ENCODE assay signal across 9 mouse cellular contexts in genomic region chr19:12486875-12487274, GRCm38 (mm10). TPM values are rescaled to one million over a fixed set of nuclear protein-coding genes. Genes with fewer than 3 reads are reported as not detected.
A peak's percentile ranks its signal among the peaks of the same experiment; 100 is the strongest.
DNase-seq lines count a peak whose midpoint lies in the region; ATAC-seq and TF ChIP-seq lines count a peak whose summit lies in the region.
"Had no signal": no experiment of that assay in that cellular context is flagged by ENCODE, and none has a peak within 500 bp of the region (broad histone marks: within the 10 kb centered on the region; RNA-seq: fewer than 3 reads in every experiment).

No protein-coding gene starts in this region.

- no peak overlapping the region for H3K9ac ChIP-seq in intestine, postnatal 0 days (ENCODE audit: low read depth, low read length)

- no peak for ATAC-seq in intestine, postnatal 0 days

- TF ChIP-seq POLR2A in cerebellum, adult 2 months (IDR thresholded peaks at IDR 0.05; ENCODE audit: borderline replicate concordance, insufficient read depth, low read length), result no peak

- no peak overlapping the region for H3K4me3 ChIP-seq in intestine, postnatal 0 days (ENCODE audit: low read depth, low read length)
- no peak overlapping the region for H3K4me3 ChIP-seq in cerebellum, adult 2 months (replicated peaks; ENCODE audit: insufficient read depth, low read depth, low read length)

- H3K27me3 ChIP-seq in intestine, postnatal 0 days (replicated peaks; ENCODE audit: control insufficient read depth, insufficient read depth, low read length), result no peaks in the 10 kb centered on the region
- no peaks in the 10 kb centered on the region for H3K27me3 ChIP-seq in cerebellum, adult 2 months (ENCODE audit: control insufficient read depth, insufficient read depth, low read length)

- peaks cover 20% of the 10 kb centered on the region; the same call in 1 of the 2 replicates for H3K4me1 ChIP-seq in intestine, postnatal 0 days (replicated peaks; ENCODE audit: control insufficient read depth, insufficient read depth, low read length)
- H3K4me1 ChIP-seq in cerebellum, adult 2 months (ENCODE audit: control insufficient read depth, insufficient read depth, low read length), result peaks cover 8% of the 10 kb centered on the region

- peak overlapping the region; percentile 96 for H3K27ac ChIP-seq in intestine, postnatal 0 days (ENCODE audit: low read depth, low read length)
- no peak overlapping the region for H3K27ac ChIP-seq in cerebellum, adult 2 months (ENCODE audit: insufficient read depth, low read length)

- TF ChIP-seq CTCF in intestine, postnatal 0 days (IDR thresholded peaks at IDR 0.05; ENCODE audit: low read depth), result no peak
- TF ChIP-seq CTCF in cerebellum, adult 2 months (IDR thresholded peaks at IDR 0.05; ENCODE audit: borderline replicate concordance, insufficient read depth, low read depth, low read length), result no peak

- WGBS in intestine, postnatal 0 days, result 62% methylated on average over 6 of the region's 6 CpGs
- WGBS in cerebellum, adult 2 months, result 52% methylated on average over 6 of the region's 6 CpGs

- H3K4me2 ChIP-seq in intestine, postnatal 0 days (replicated peaks; ENCODE audit: low read depth), result no peak overlapping the region

- H3K36me3 ChIP-seq in intestine, postnatal 0 days (ENCODE audit: control insufficient read depth, insufficient read depth), result peaks cover 40% of the 10 kb centered on the region; the same call in 1 of the 2 replicates

- DNase-seq in layer of hippocampus, adult 9-11 months, result peak; percentile 50
- DNase-seq in layer of hippocampus, postnatal 14 days (ENCODE audit: low spot score in 2 of 2), result no peak
- DNase-seq in gastrocnemius, adult 8-10 months (ENCODE audit: low spot score in 2 of 2), result peak; percentile 85
- DNase-seq in lung, postnatal 14 days, result peak; percentile 79
- DNase-seq in natural killer cell, adult 2 months (ENCODE audit: low spot score in 2 of 2), result no peak
- no peak for DNase-seq in cerebellum, adult 2 months
- no peak for DNase-seq in embryo, embryonic 10 days (ENCODE audit: low spot score)

- no peaks in the 10 kb centered on the region for H3K9me3 ChIP-seq in intestine, postnatal 0 days (ENCODE audit: control insufficient read depth)

RNA-seq across cellular contexts. Expression of gene Dtx4, which starts 14.4 kb away (rescaled TPM):
- 10 to 100 TPM; 37.0 to 41.8 TPM for total RNA-seq in layer of hippocampus, postnatal 14 days (2021)
- 1 to 10 TPM; 2.1 to 2.6 (median 2.4) TPM for total RNA-seq in gastrocnemius, adult 8-10 months (2022)
- 4.9 and 5.5 TPM in 2 replicates for polyA plus RNA-seq in intestine, postnatal 0 days (2015; fragmentation: Nextera tagmentation; extraction: Ambion mirVana)
- 11.4 and 11.5 TPM in 2 replicates for polyA plus RNA-seq in cerebellum, adult 2 months (2012; rRNA removed)

RNA-seq across cellular contexts. Expression of gene Mpeg1, which starts 26.3 kb away (rescaled TPM):
- total RNA-seq in layer of hippocampus, postnatal 14 days (2021), result 1 to 10 TPM; 5.4 to 5.6 TPM
- total RNA-seq in gastrocnemius, adult 8-10 months (2022), result 1 to 10 TPM in 2 of 4 experiments, under 1 TPM in 2; 0.53 to 1.4 (median 0.91) TPM
- polyA plus RNA-seq in intestine, postnatal 0 days (2015; fragmentation: Nextera tagmentation; extraction: Ambion mirVana), result 2.2 and 2.7 TPM in 2 replicates
- polyA plus RNA-seq in cerebellum, adult 2 months (2012; rRNA removed), result 3.3 and 3.6 TPM in 2 replicates

RNA-seq across cellular contexts. Expression of gene Fam111a, which starts 58.7 kb away (rescaled TPM):
- total RNA-seq in layer of hippocampus, postnatal 14 days (2021), result 1 to 10 TPM; 1.6 to 2.2 TPM
- total RNA-seq in gastrocnemius, adult 8-10 months (2022), result 1 to 10 TPM in 3 of 4 experiments, under 1 TPM in 1; 0.92 to 1.9 (median 1.2) TPM
- polyA plus RNA-seq in intestine, postnatal 0 days (2015; fragmentation: Nextera tagmentation; extraction: Ambion mirVana), result 6.2 and 6.8 TPM in 2 replicates
- polyA plus RNA-seq in cerebellum, adult 2 months (2012; rRNA removed), result 0.46 and 0.65 TPM in 2 replicates

RNA-seq across cellular contexts. Expression of gene Pfpl, which starts 59.2 kb away (rescaled TPM):
- total RNA-seq in layer of hippocampus, postnatal 14 days (2021), result not detected
- total RNA-seq in gastrocnemius, adult 8-10 months (2022), result not detected
- not detected in 2 replicates for polyA plus RNA-seq in intestine, postnatal 0 days (2015; fragmentation: Nextera tagmentation; extraction: Ambion mirVana)
- not detected in 2 replicates for polyA plus RNA-seq in cerebellum, adult 2 months (2012; rRNA removed)
- polyA plus RNA-seq: embryonic facial prominence, embryonic 11.5 days had no signal

Comparison
In these comparisons a context has a peak if more than half of its experiments do, and no peak if none do; other contexts are left out.
1. DNase-seq: peak in layer of hippocampus, adult 9-11 months (single experiment), gastrocnemius, adult 8-10 months (2 of 2) and lung, postnatal 14 days (single experiment); none in layer of hippocampus, postnatal 14 days (0 of 2), natural killer cell, adult 2 months (0 of 2), cerebellum, adult 2 months (0 of 2) and embryo, embryonic 10 days (single experiment).
2. RNA of gene Dtx4, which starts 14.4 kb away (total RNA-seq): 37.0 to 41.8 TPM in layer of hippocampus, postnatal 14 days; 2.1 to 2.6 TPM in gastrocnemius, adult 8-10 months; every median in the first group is over 10 times any median in the second.